Mouse (Mus musculus) intestine, embryonic 16.5 days (tissue): ENCODE data around the gene Lrrc1. TPM values are rescaled to one million over a fixed set of nuclear protein-coding genes. Genes with fewer than 3 reads are reported as not detected.

ENCODE experiments used
- ATAC-seq: fragments of 200-750 bp; cut with Nextera tagmentation; 2 replicates; pipeline ENCODE4 v1.8.0; 2017; ENCODE audit warnings: moderate TSS enrichment, moderate library complexity
- H3K27ac ChIP-seq: fragments of 300-500 bp; sonication (generic); 2 replicates; pipeline ENCODE4 v1.5.1; 2014; ENCODE audit warnings: mild to moderate bottlenecking, low read length
- H3K27me3 ChIP-seq: fragments of 300-500 bp; sonication (generic); replicated peaks from 2 replicates; pipeline ENCODE4 v1.6.1; 2014; ENCODE audit warnings: low read length, control low read depth, mixed read lengths; ENCODE audit not compliant: control insufficient read depth, insufficient read depth
- H3K36me3 ChIP-seq: fragments of 300-500 bp; sonication (generic); 2 replicates; pipeline ENCODE4 v1.6.1; 2014; ENCODE audit warnings: low read length, control low read depth; ENCODE audit not compliant: control insufficient read depth, insufficient read depth
- H3K4me1 ChIP-seq: fragments of 300-500 bp; sonication (generic); 2 replicates; pipeline ENCODE4 v1.6.1; 2014; ENCODE audit warnings: low read length, control low read depth, mixed read lengths; ENCODE audit not compliant: control insufficient read depth, insufficient read depth
- H3K4me2 ChIP-seq: fragments of 300-500 bp; sonication (generic); 2 replicates; pipeline ENCODE4 v1.6.1; 2014; ENCODE audit warnings: low read depth, low read length, control low read depth
- H3K4me3 ChIP-seq: fragments of 300-500 bp; sonication (generic); 2 replicates; pipeline ENCODE4 v1.5.1; 2014; ENCODE audit warnings: mild to moderate bottlenecking, low read length
- H3K9ac ChIP-seq: fragments of 300-500 bp; sonication (generic); 2 replicates; pipeline ENCODE4 v1.6.1; 2014; ENCODE audit warnings: low read depth, low read length
- H3K9me3 ChIP-seq: fragments of 300-500 bp; sonication (generic); 2 replicates; pipeline ENCODE4 v1.6.1; 2016; ENCODE audit warnings: low read length, control low read depth; ENCODE audit not compliant: control insufficient read depth
- WGBS: fragments of 180-500 bp; shearing (Covaris S2); extraction: QIAGEN DNeasy Blood & Tissue Kit; methylation state at CpG from one replicate; pipeline ENCODE4 v1.1.7; 2014; 5-methylcytosine and 5-hydroxymethylcytosine counted together
- polyA plus RNA-seq: library from polyadenylated mRNA; unstranded; fragments of >200 nt; fragmentation: Nextera tagmentation; extraction: Ambion mirVana; gene quantifications from 2 replicates; pipeline ENCODE4 v1.2.1, GENCODE M21; 2015

Gene Lrrc1
- polyA plus RNA-seq, 1 experiment from 2014 or later: 14.1 TPM

DNA sequence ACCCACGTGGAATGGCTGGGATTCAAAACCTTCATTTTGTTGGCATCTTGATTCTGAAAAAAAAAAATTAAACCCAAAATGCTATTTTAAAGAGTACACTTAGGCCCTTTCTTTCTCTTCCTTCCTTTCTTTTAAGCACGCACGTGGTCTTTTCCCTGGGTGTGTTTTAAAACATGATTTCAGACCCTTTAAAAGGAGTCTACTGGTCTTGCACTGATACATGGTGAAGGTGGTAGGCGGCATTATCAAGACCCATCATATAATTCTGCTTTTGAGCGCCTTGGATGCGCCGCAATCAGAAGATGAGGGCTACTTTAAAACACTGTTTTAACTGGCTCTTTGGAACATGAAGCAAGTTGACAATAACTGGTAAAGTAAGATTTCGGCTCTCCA lies 115.9 kb downstream of the Lrrc1 start:
- H3K9ac ChIP-seq: no peak overlapping the region
- no peak for ATAC-seq
- H3K36me3 ChIP-seq: no peaks in the 10 kb centered on the region
- H3K27ac ChIP-seq: no peak overlapping the region
- no peak overlapping the region for H3K4me2 ChIP-seq
- no peaks in the 10 kb centered on the region for H3K9me3 ChIP-seq
- H3K27me3 ChIP-seq: no peaks in the 10 kb centered on the region
- WGBS: 86% methylated on average over 8 of the region's 8 CpGs
- H3K4me3 ChIP-seq: no peak overlapping the region
- H3K4me1 ChIP-seq: peaks cover 26% of the 10 kb centered on the region

DNA sequence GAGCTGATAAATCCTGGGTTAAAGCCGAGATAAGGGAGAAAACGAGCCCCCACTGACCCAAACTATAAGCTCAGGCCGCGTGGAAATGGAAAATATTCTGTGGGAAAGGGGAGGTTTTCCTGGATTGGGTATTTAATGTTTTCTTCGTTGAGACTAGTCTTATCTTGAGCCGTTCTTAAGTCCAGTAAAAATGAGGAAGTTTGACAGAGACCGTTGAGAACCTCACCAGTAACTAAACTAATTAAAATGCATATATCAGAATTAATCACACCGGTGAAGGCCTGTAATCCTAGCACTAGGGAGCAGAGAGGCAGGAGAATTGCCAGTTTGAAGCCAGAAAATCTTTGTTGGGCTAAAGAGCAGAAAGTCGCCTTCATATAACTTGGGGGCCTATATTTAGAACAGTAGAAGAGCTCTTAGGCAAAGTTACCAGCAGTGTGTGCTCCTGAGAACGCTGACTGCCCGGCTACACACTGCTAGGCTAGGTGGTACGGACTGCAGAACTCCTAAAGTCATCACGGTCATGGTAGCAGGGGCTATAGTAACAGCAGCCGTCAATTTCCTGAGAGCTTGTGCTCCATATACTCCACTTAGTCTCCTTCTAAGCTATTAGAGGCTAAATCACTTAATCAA lies 116.4 kb downstream of the Lrrc1 start:
- Histone ChIP-seq H3K9ac (peak overlapping the region; percentile 21; the same call in 1 of the 2 replicates), H3K4me2 (peak overlapping the region; percentile 39), H3K4me1 (peaks cover 26% of the 10 kb centered on the region), H3K9me3 (no peaks in the 10 kb centered on the region), H3K36me3 (no peaks in the 10 kb centered on the region), H3K4me3 (no peak overlapping the region), H3K27ac (peak overlapping the region; percentile 26), H3K27me3 (no peaks in the 10 kb centered on the region)
- WGBS: 33% methylated on average over 14 of the region's 14 CpGs
- peak; percentile 4; the same call in 1 of the 2 replicates for ATAC-seq

- H3K4me1 ChIP-seq: peaks cover 26% of the 10 kb centered on the region
- WGBS: 12% methylated on average over 23 of the region's 23 CpGs
- peak overlapping the region; percentile 26 for H3K27ac ChIP-seq
- ATAC-seq: peak; percentile 82
- peak overlapping the region; percentile 11 for H3K4me3 ChIP-seq
- H3K27me3 ChIP-seq: no peaks in the 10 kb centered on the region
- no peaks in the 10 kb centered on the region for H3K36me3 ChIP-seq
- peak overlapping the region; percentile 41; the same call in 1 of the 2 replicates for H3K9ac ChIP-seq
- no peaks in the 10 kb centered on the region for H3K9me3 ChIP-seq
- peak overlapping the region; percentile 39 for H3K4me2 ChIP-seq
Measured at GRCm38 (mm10) chr9:77427292-77428114, 117.2 kb downstream of the Lrrc1 start.

GRCm38 (mm10) chr9:77426110-77426509 lies 118.6 kb downstream of the Lrrc1 start:
- no peaks in the 10 kb centered on the region for H3K9me3 ChIP-seq
- no peak overlapping the region for H3K4me3 ChIP-seq
- H3K36me3 ChIP-seq: no peaks in the 10 kb centered on the region
- no peak overlapping the region for H3K4me2 ChIP-seq
- H3K27ac ChIP-seq: no peak overlapping the region
- no peak for ATAC-seq
- no peaks in the 10 kb centered on the region for H3K27me3 ChIP-seq
- H3K4me1 ChIP-seq: peaks cover 25% of the 10 kb centered on the region
- WGBS: 62% methylated on average over 14 of the region's 14 CpGs
- no peak overlapping the region for H3K9ac ChIP-seq

GRCm38 (mm10) chr9:77425553-77425952 lies 119.1 kb downstream of the Lrrc1 start:
- Histone ChIP-seq H3K9me3 (no peaks in the 10 kb centered on the region), H3K4me3 (no peak overlapping the region), H3K9ac (no peak overlapping the region), H3K36me3 (no peaks in the 10 kb centered on the region), H3K27ac (no peak overlapping the region), H3K4me1 (peaks cover 24% of the 10 kb centered on the region), H3K27me3 (no peaks in the 10 kb centered on the region), H3K4me2 (no peak overlapping the region)
- ATAC-seq: no peak
- WGBS: 88% methylated on average over 4 of the region's 4 CpGs

DNA sequence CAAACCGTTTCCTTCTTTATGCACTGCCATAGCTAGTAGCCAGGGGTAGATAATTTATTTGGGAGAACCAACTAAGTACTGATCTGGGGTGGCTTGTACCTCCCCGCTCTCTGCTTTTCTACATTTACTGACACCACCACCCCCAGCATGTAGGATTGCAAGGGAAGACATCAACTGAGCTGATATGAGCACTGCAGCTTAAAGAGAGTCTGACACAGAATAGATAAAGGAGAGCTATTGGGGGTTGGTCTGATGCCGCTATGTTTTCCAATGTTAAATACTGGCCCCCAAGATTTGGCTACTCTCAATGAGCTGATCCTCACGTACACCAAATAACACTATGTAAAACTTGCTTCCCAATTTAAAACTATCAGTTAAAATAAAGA lies 124.5 kb downstream of the Lrrc1 start:
- WGBS: 87% methylated on average over 4 of the region's 4 CpGs

DNA sequence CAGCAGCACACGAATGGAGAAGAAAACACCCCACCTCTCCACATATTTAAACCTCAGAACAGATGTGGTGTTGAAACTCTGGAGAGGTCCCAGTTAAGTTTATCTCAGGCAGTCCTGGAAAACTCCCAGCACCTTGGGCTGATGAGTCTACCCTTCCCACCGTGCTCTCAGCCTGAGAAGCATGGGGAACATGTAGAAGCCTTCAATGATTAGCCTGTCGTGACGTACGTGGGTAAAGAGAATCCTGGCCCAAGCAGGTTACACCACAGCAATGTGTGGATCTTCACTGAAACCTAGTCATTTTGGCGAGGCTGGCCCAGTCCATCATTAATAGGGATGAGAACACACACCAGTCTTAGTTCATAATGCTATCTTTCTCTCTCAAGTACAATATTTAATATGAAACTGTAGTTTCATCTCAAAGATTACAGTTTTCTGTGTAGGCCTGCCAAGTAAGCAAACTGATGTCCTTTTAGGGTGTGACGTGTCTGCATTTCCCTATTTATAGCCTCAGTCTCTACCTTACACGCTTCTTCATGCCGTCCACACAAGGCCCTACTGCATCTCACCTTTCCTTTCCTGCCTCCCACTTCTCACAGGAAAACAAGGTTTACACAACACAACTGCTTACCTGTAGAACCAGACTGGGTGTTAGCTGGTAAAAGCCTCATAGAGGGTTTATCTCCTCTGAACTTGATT lies 125.0 kb downstream of the Lrrc1 start:
- Histone ChIP-seq H3K36me3 (no peaks in the 10 kb centered on the region), H3K9ac (no peak overlapping the region), H3K4me3 (no peak overlapping the region), H3K27me3 (no peaks in the 10 kb centered on the region), H3K27ac (no peak overlapping the region), H3K4me1 (no peaks in the 10 kb centered on the region), H3K4me2 (no peak overlapping the region), H3K9me3 (no peaks in the 10 kb centered on the region)
- 85% methylated on average over 9 of the region's 9 CpGs for WGBS
- ATAC-seq: no peak

More for the DNA sequence above, 124.5 kb downstream of the Lrrc1 start:
- ATAC-seq: no peak
- Histone ChIP-seq H3K36me3 (no peaks in the 10 kb centered on the region), H3K4me2 (no peak overlapping the region), H3K9me3 (no peaks in the 10 kb centered on the region), H3K27me3 (no peaks in the 10 kb centered on the region), H3K4me1 (no peaks in the 10 kb centered on the region), H3K27ac (no peak overlapping the region), H3K9ac (no peak overlapping the region), H3K4me3 (no peak overlapping the region)

GRCm38 (mm10) chr9:77418800-77419199 lies 125.9 kb downstream of the Lrrc1 start:
- no peak for ATAC-seq
- Histone ChIP-seq H3K9ac (no peak overlapping the region), H3K4me3 (no peak overlapping the region), H3K4me2 (no peak overlapping the region), H3K27me3 (no peaks in the 10 kb centered on the region), H3K27ac (no peak overlapping the region), H3K4me1 (no peaks in the 10 kb centered on the region), H3K9me3 (no peaks in the 10 kb centered on the region), H3K36me3 (no peaks in the 10 kb centered on the region)
- 77% methylated on average over 2 of the region's 2 CpGs for WGBS

DNA sequence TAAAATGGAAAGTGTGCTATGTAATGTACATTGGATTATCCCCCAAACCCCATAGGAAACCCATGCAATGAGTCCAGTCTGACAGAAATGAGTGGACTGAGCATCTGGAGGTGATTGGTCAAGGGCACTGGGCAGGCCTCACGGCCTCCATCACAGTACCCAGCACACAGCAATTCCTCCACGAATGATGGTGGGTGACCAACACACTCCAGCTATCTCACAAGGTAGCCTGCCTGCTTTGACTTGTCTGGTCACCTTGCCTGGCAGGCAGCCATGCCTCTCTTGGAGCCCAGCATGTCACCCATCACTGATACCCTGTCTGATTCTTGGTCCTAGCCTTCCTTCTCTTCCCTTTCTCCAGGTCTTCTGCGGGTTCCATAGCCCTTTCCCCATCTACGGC lies 128.2 kb downstream of the Lrrc1 start:
- H3K4me3 ChIP-seq: no peak overlapping the region
- H3K27ac ChIP-seq: no peak overlapping the region
- no peaks in the 10 kb centered on the region for H3K9me3 ChIP-seq
- 91% methylated on average over 4 of the region's 4 CpGs for WGBS
- H3K4me1 ChIP-seq: no peaks in the 10 kb centered on the region
- H3K4me2 ChIP-seq: no peak overlapping the region
- no peak overlapping the region for H3K9ac ChIP-seq
- H3K27me3 ChIP-seq: no peaks in the 10 kb centered on the region
- ATAC-seq: no peak
- no peaks in the 10 kb centered on the region for H3K36me3 ChIP-seq
